Mouse (Mus musculus) neural tube, embryonic 12.5 days (tissue): ENCODE results near the gene Olfr138. TPM values are rescaled to one million over a fixed set of nuclear protein-coding genes. Genes with fewer than 3 reads are reported as not detected.

Experiments
- ATAC-seq: fragments of 200-750 bp; cut with Nextera tagmentation; 2 replicates; pipeline ENCODE4 v1.8.0; 2017; ENCODE audit warnings: low read depth, mild to moderate bottlenecking, moderate TSS enrichment, moderate library complexity; ENCODE audit not compliant: low FRiP score
- H3K27ac ChIP-seq: fragments of 300-500 bp; sonication (generic); 2 replicates; pipeline ENCODE4 v1.5.1; 2016
- H3K27me3 ChIP-seq: fragments of 300-500 bp; sonication (generic); replicated peaks from 2 replicates; pipeline ENCODE4 v1.6.1; 2016; ENCODE audit warnings: mild to moderate bottlenecking
- H3K36me3 ChIP-seq: fragments of 300-500 bp; sonication (generic); 2 replicates; pipeline ENCODE4 v1.6.1; 2016; ENCODE audit warnings: mild to moderate bottlenecking
- H3K4me1 ChIP-seq: fragments of 300-500 bp; sonication (generic); 2 replicates; pipeline ENCODE4 v1.6.1; 2016
- H3K4me2 ChIP-seq: fragments of 300-500 bp; sonication (generic); replicated peaks from 2 replicates; pipeline ENCODE4 v1.6.1; 2016; ENCODE audit warnings: mild to moderate bottlenecking
- H3K4me3 ChIP-seq: fragments of 300-500 bp; sonication (generic); 2 replicates; pipeline ENCODE4 v1.5.1; 2016
- H3K9ac ChIP-seq: fragments of 300-500 bp; sonication (generic); 2 replicates; pipeline ENCODE4 v1.6.1; 2016; ENCODE audit warnings: mild to moderate bottlenecking
- H3K9me3 ChIP-seq: fragments of 300-500 bp; sonication (generic); 2 replicates; pipeline ENCODE4 v1.6.1; 2016; ENCODE audit warnings: mild to moderate bottlenecking
- WGBS: fragments of 180-500 bp; shearing (Covaris S2); methylation state at CpG from one replicate; pipeline ENCODE4 v1.1.7; 2016; 5-methylcytosine and 5-hydroxymethylcytosine counted together
- polyA plus RNA-seq: library from polyadenylated mRNA; unstranded; fragments of >200 nt; fragmentation: Nextera tagmentation; extraction: Ambion mirVana; gene quantifications from 2 replicates; pipeline ENCODE4 v1.2.1, GENCODE M21; 2016

Olfr138 gene
- not detected in 2 replicates for polyA plus RNA-seq

DNA sequence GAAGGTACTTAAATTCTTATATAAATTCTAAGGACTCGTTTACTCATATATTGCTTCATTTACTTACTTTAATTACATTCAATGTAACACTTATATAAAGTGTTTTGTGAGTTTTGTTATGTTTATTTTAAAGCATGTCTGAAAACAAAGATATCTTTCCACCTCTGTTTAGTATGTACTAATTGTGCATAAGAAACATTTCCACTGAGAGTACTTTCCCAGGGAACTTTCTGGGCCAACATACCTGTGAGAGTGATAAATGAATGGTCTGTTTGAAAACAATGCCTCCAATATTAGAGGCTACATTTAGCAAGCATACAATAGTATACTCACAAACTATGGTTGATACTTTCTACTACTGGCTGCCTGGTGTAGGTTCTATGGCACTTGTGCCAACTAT is at the start of gene Olfr138:
Gene Olfr138, plus strand, starts transcription at position 301 of the 400 bp plus-strand sequence.
- Histone ChIP-seq H3K27ac (no peak within 1 kb of the TSS), H3K4me1 (no peaks in the 10 kb centered on the region), H3K9me3 (no peaks in the 10 kb centered on the region), H3K9ac (no peak within 1 kb of the TSS), H3K4me3 (no peak within 1 kb of the TSS), H3K36me3 (no peaks in the 10 kb centered on the region), H3K27me3 (no peaks in the 10 kb centered on the region), H3K4me2 (no peak within 1 kb of the TSS)
- 79% methylated on average over 1 of the region's 1 CpGs for WGBS
- no peak for ATAC-seq

- ATAC-seq = no peak
- Histone ChIP-seq H3K27ac (no peak within 1 kb of the TSS), H3K4me2 (no peak within 1 kb of the TSS), H3K4me3 (no peak within 1 kb of the TSS), H3K4me1 (no peaks in the 10 kb centered on the region), H3K36me3 (no peaks in the 10 kb centered on the region), H3K9me3 (peaks cover 6% of the 10 kb centered on the region; the same call in 1 of the 2 replicates), H3K9ac (no peak within 1 kb of the TSS), H3K27me3 (no peaks in the 10 kb centered on the region)
Observed at GRCm38 (mm10) chr17:38307470-38307869, 46.6 kb downstream of the Olfr138 start, which contains the start of gene Olfr137. TSS of gene Olfr137 (minus strand) at chr17:38307570.

Other genes starting within 250 kb of the Olfr138 start
- not detected in 2 replicates for gene Olfr129, start 201.0 kb upstream of the Olfr138 start, polyA plus RNA-seq
- not detected in 2 replicates for gene Olfr130, start 197.1 kb upstream of the Olfr138 start, polyA plus RNA-seq
- gene Olfr131, start 172.3 kb upstream of the Olfr138 start, polyA plus RNA-seq = not detected in 2 replicates
- gene Olfr132, start 126.5 kb upstream of the Olfr138 start, polyA plus RNA-seq = not detected in 2 replicates
- not detected in 2 replicates for gene Olfr133, start 115.8 kb upstream of the Olfr138 start, polyA plus RNA-seq
- gene Olfr134, start 89.6 kb upstream of the Olfr138 start, polyA plus RNA-seq = not detected in 2 replicates
- gene Olfr135, start 56.7 kb upstream of the Olfr138 start, polyA plus RNA-seq = not detected in 2 replicates
- gene Olfr137, start 46.5 kb downstream of the Olfr138 start, polyA plus RNA-seq = not detected in 2 replicates
- gene Olfr136, start 68.8 kb downstream of the Olfr138 start, polyA plus RNA-seq = not detected in 2 replicates
- not detected in 2 replicates for gene Esp36, start 159.2 kb downstream of the Olfr138 start, polyA plus RNA-seq